Mouse (Mus musculus) ES-Bruce4 (cell line): ENCODE results near the gene Rfx5. TPM values are rescaled to one million over a fixed set of nuclear protein-coding genes. Genes with fewer than 3 reads are reported as not detected.
A peak's percentile ranks its signal among the peaks of the same experiment; 100 is the strongest.
"Not testable (repeated sequence)": the region's sequence is repeated elsewhere in the genome, so short reads cannot be mapped to it uniquely, and the experiment has no call there.

Source experiments
- H3K27ac ChIP-seq: 2 replicates; pipeline ENCODE4 v1.5.1; 2012; ENCODE audit warnings: low read length, inconsistent platforms; ENCODE audit not compliant: insufficient read depth
- H3K27me3 ChIP-seq: 2 replicates; pipeline ENCODE4 v1.6.1; 2012; ENCODE audit warnings: mild to moderate bottlenecking, low read length, inconsistent platforms; ENCODE audit not compliant: control insufficient read depth, poor library complexity, insufficient read depth, severe bottlenecking
- H3K36me3 ChIP-seq: 2 replicates; pipeline ENCODE4 v1.6.1; 2012; ENCODE audit warnings: inconsistent platforms, mild to moderate bottlenecking, low read length, moderate library complexity; ENCODE audit not compliant: control insufficient read depth, poor library complexity, insufficient read depth, severe bottlenecking
- H3K4me1 ChIP-seq: one replicate; pipeline ENCODE4 v1.8.1; 2011; ENCODE audit warnings: low read length; ENCODE audit not compliant: control insufficient read depth, insufficient read depth
- H3K4me3 ChIP-seq: 2 replicates; pipeline ENCODE4 v1.5.1; 2011; ENCODE audit warnings: low read depth, mild to moderate bottlenecking, low read length
- H3K9ac ChIP-seq: 2 replicates; pipeline ENCODE4 v1.6.1; 2012; ENCODE audit warnings: low read depth, mild to moderate bottlenecking, inconsistent platforms; ENCODE audit not compliant: poor library complexity, severe bottlenecking
- H3K9me3 ChIP-seq: replicated peaks from 2 replicates; pipeline ENCODE4 v1.6.1; 2012; ENCODE audit warnings: mild to moderate bottlenecking, low read length, inconsistent platforms; ENCODE audit not compliant: control insufficient read depth, poor library complexity, insufficient read depth, severe bottlenecking
- CTCF ChIP-seq: IDR thresholded peaks from one replicate; pipeline ENCODE4 v1.8.1; 2011; ENCODE audit warnings: low read depth, low read length
- EP300 ChIP-seq: IDR thresholded peaks from 2 replicates; pipeline ENCODE4 v1.6.1; 2011; ENCODE audit warnings: low read depth, low read length; ENCODE audit not compliant: insufficient read depth
- POLR2A ChIP-seq: IDR thresholded peaks from one replicate; pipeline ENCODE4 v1.8.1; 2011; ENCODE audit warnings: low read length; ENCODE audit not compliant: insufficient read depth
- polyA plus RNA-seq: library from polyadenylated mRNA; stranded (reverse); fragments of >200 nt; gene quantifications from 2 replicates; pipeline ENCODE4 v1.2.4, GENCODE M21; 2011; ENCODE audit warnings: low read depth; ENCODE audit not compliant: missing spikeins, insufficient read depth, insufficient read length

Rfx5 gene
- polyA plus RNA-seq, 1 experiment, result 24.8 TPM

DNA sequence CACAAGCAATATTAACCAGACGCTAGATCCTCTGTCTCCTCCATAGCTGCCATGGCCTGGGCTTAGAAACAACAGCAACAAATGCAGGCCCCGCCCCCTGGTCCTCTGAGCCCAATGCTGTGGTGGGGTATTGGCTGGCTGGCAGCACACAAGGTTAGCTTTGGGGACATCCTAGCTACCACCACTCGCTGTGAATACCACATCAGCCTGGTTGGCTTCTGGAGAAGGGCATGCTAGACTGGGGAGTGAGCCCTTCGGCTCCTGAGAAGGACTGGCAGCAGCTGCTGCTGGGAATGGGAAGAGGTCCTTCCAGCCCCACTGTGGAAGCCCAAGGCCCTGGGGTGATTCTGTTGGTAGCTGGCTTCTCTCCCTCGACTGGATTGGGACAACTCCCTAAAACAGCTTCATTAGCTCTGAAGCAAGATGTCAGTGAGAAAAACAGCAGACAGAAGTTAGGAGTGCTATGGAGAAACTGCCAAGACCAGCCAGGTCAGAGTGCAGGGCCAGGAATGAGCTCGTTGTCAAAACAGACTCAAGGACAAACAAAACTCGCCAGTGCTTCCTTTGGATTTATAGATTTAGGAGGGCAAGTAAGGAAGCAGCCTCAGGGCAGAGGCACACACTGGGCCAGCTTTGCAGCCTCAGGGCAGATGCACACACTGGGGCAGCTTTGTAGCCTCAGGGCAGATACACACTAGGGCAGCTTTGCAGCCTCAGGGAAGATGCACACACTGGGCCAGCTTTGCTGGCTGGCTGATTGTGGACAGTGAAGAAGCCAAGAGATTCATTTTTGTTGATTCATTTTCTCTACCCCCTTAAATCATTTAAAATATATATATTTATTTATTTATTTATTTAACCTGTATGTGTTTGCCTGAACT, 23.2 kb upstream of the Rfx5 start:
- H3K9ac ChIP-seq, H3K36me3 ChIP-seq, H3K4me3 ChIP-seq, H3K27ac ChIP-seq, H3K4me1 ChIP-seq, H3K9me3 ChIP-seq, H3K27me3 ChIP-seq: not testable (repeated sequence)

DNA sequence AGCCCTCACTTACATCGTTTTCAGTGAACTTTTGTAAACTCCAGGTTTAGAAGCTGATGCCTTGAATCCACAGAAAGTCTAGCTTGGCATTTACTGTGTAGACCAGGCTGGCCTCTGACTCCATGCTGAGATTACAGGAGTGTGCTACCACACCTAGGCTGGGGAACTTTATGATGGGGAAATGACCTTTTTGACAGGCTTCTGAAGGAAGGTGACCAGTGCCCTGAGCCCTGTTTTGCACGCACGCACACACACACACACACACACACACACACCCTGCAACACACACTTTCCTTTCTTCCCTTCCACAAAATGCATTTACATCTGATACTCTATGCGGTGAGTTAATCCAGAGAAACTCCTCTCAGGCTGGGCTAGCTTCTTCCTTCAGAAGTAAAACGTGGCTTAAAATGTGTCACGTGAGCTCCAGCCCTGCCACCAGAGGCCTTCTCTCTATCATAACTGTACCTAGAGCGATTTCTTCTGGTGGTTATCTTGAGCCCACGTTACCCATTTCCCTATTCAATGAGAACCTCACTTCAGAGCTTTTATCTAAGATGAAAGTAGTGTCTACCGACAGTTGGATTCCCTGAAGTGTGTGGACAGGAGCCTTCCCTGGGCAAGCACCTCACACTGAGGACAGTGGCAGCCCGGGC, 22.3 kb upstream of the Rfx5 start:
- H3K36me3 ChIP-seq, H3K9ac ChIP-seq, H3K9me3 ChIP-seq, H3K4me1 ChIP-seq, H3K4me3 ChIP-seq, H3K27ac ChIP-seq, H3K27me3 ChIP-seq: not testable (repeated sequence)

- not testable (repeated sequence) for H3K9ac ChIP-seq, H3K27me3 ChIP-seq, H3K36me3 ChIP-seq, H3K27ac ChIP-seq, H3K4me3 ChIP-seq, H3K4me1 ChIP-seq, H3K9me3 ChIP-seq
These were observed 21.6 kb upstream of the Rfx5 start for GRCm38 (mm10) chr3:94932279-94932678.

GRCm38 (mm10) chr3:94932809-94933564, 20.9 kb upstream of the Rfx5 start, which contains the start of gene Selenbp1:
Gene Selenbp1, plus strand, starts transcription at chr3:94933056.
- Histone ChIP-seq H3K9me3 (no peaks in the 10 kb centered on the region), H3K36me3 (no peaks in the 10 kb centered on the region), H3K9ac (no peak within 1 kb of the TSS), H3K27ac (no peak within 1 kb of the TSS), H3K4me1 (no peaks in the 10 kb centered on the region), H3K4me3 (peak within 1 kb of the TSS; percentile 25), H3K27me3 (no peaks in the 10 kb centered on the region)
- TF ChIP-seq POLR2A, result peak; percentile 18
- TF ChIP-seq CTCF, result no peak
- no peak for TF ChIP-seq EP300

DNA sequence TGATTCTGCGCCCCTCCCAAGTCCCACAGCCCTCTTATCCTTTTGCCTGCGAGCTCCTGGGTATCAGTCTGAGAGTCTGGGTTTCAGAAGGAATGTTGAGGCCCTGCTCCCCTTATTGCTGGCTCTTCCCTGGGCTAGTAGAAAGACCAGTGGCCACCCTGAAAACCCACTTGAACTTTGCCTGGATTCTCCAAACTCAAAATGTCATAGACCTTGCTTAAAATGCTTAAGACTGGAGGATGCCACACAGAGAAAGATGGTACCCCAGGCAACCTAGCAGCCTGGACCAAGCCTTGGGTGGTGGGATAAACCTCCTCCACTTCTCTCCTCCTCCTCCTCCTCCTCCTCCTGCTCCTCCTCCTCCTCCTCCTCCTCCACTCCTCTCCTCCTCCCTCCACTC, 20.3 kb upstream of the Rfx5 start:
- H3K27me3 ChIP-seq, H3K9me3 ChIP-seq, H3K4me3 ChIP-seq, H3K4me1 ChIP-seq, H3K36me3 ChIP-seq, H3K9ac ChIP-seq, H3K27ac ChIP-seq: not testable (repeated sequence)

- not testable (repeated sequence) for H3K9me3 ChIP-seq, H3K27me3 ChIP-seq
These were observed 19.3 kb upstream of the Rfx5 start for GRCm38 (mm10) chr3:94934564-94934963.

GRCm38 (mm10) chr3:94935332-94935731, 18.5 kb upstream of the Rfx5 start:
- H3K4me3 ChIP-seq, H3K9me3 ChIP-seq, H3K27ac ChIP-seq, H3K9ac ChIP-seq, H3K36me3 ChIP-seq, H3K4me1 ChIP-seq, H3K27me3 ChIP-seq: not testable (repeated sequence)

More at GRCm38 (mm10) chr3:94934564-94934963, 19.3 kb upstream of the Rfx5 start:
- H3K36me3 ChIP-seq, H3K4me1 ChIP-seq, H3K9ac ChIP-seq, H3K4me3 ChIP-seq, H3K27ac ChIP-seq: not testable (repeated sequence)

DNA sequence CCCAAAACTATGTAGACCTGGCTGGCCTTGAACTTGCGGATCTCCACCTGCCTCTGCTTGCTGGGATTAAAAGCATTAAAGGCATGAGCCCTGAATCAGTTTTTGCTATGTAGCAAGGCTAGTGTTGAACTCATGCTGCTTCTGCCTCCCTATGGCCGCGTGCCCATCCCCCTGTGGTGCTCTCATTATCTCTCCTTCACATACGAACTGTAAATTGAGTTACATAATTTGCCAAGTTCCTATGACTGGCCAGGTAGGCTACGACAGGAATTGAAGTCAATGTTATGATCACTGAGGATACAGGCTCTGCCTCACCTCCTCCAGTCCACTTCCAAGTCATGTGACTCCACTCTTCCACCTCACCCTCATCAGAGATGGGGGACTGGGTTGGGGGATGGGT, 17.7 kb upstream of the Rfx5 start:
- H3K9me3 ChIP-seq, H3K27me3 ChIP-seq, H3K36me3 ChIP-seq, H3K4me1 ChIP-seq, H3K27ac ChIP-seq, H3K4me3 ChIP-seq, H3K9ac ChIP-seq: not testable (repeated sequence)

DNA sequence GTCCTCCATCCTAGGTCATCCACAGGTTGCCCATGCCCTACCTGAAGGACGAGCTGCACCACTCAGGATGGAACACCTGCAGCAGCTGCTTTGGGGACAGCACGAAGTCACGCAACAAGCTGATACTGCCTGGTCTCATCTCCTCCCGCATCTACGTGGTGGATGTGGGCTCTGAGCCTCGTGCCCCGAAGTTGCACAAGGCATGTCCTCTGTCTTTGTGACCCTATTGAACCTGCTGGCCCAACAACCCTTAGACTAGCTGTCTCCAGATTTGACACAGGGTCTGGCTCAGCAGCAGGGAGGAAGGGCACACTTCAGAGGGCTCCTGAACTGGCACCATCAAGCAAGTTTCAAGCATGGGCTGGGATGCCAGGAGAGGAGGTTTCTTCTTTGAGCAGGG, 16.7 kb upstream of the Rfx5 start:
- not testable (repeated sequence) for H3K27ac ChIP-seq, H3K4me3 ChIP-seq, H3K36me3 ChIP-seq, H3K4me1 ChIP-seq, H3K9ac ChIP-seq, H3K9me3 ChIP-seq, H3K27me3 ChIP-seq
